Mouse (Mus musculus) erythroblast, embryonic 14.5 days (primary cell): ENCODE measurements at regions not wholly inside any gene's neighbourhood (a gene's known extent, or its start where the extent isn't known, plus 50 kb on each side); places are given as distances from the start of the nearest gene placed in this dataset.

ENCODE experiments used
- GATA1 ChIP-seq: IDR thresholded peaks from 2 replicates; pipeline ENCODE4 v1.6.1; 2012; ENCODE audit warnings: low read length, inconsistent platforms, mixed read lengths
- TAL1 ChIP-seq: IDR thresholded peaks from 3 replicates; pipeline ENCODE4 v1.6.1; 2012; ENCODE audit warnings: low read length, inconsistent platforms, mixed read lengths

DNA sequence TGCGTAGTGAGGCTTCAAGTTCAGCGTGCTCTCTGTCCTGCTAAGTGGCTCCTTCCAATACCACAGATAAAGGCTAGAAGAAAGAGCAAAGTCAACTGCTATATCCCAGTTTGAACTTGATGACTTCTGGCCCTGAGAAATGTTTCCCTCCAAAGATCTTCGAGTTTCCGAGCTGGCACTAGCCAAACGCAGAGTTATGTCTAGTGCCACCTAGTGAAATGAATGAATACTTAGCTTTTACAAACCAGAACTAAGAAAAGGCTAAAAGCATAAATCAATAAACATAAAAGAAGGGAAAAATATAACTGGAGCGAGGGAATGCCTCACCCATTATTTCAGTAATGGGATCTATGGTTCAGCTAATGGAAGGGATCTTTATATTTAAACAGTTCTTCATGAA is 377.7 kb upstream of the Gm26657 start:
- TF ChIP-seq GATA1 (no peak), TAL1 (no peak)
